Mouse (Mus musculus): ENCODE results near the gene Aamp.

- TF ChIP-seq POLR2A (IDR thresholded peaks at IDR 0.05; ENCODE audit: low read depth, low read length) (no peak), CTCF (IDR thresholded peaks at IDR 0.05; ENCODE audit: extremely low read depth, insufficient read depth, insufficient read length, insufficient replicate concordance) (no peak)
Measured at GRCm38 (mm10) chr1:74318711-74319110, 34.2 kb upstream of the Aamp start.
